ENCODE assay signal across 8 mouse cellular contexts in genomic region chr9:106368112-106368717, GRCm38 (mm10). TPM values are rescaled to one million over a fixed set of nuclear protein-coding genes. Genes with fewer than 3 reads are reported as not detected.
A peak's percentile ranks its signal among the peaks of the same experiment; 100 is the strongest.
DNase-seq lines count a peak whose midpoint lies in the region; TF ChIP-seq lines count a peak whose summit lies in the region.

TSS of gene Dusp7 (plus strand) at chr9:106368632.

- no peak for TF ChIP-seq POLR2A in cortical plate, adult 2 months (IDR thresholded peaks at IDR 0.05; ENCODE audit: extremely low read depth, insufficient read depth, low read length)

- peak within 1 kb of the TSS; percentile 99 for H3K4me3 ChIP-seq in cortical plate, adult 2 months (ENCODE audit: insufficient read depth, low read length)
- H3K4me3 ChIP-seq in megakaryocyte, embryonic 14.5 days (replicated peaks) = peak within 1 kb of the TSS; percentile 92

- TF ChIP-seq CTCF in cortical plate, adult 2 months (IDR thresholded peaks at IDR 0.05; ENCODE audit: extremely low read depth, insufficient read depth, low read length) = no peak

- DNase-seq in adrenal gland, adult 2 months = peak; percentile 92
- DNase-seq in gastrocnemius, postnatal 14 days = peak; percentile 88
- DNase-seq in induced T-regulatory cell, adult 2 months (ENCODE audit: low read depth) = peak; percentile 84
- peak; percentile 64 to 93 for DNase-seq in left cerebral cortex, postnatal 10 days (ENCODE audit: extremely low spot score in 1 of 2, low spot score in 2 of 2)
- peak; percentile 88 for DNase-seq in right cerebral cortex, postnatal 25 days
- peak; percentile 80 to 81 for DNase-seq in urinary bladder, postnatal 4 days (ENCODE audit: low spot score in 2 of 2)

- H3K27me3 ChIP-seq in megakaryocyte, embryonic 14.5 days (replicated peaks) = peaks cover 57% of the 10 kb centered on the region

- H3K9me3 ChIP-seq in megakaryocyte, embryonic 14.5 days = no peaks in the 10 kb centered on the region

- intact Hi-C loops in gastrocnemius, postnatal 14 days (cut with DNase I; ENCODE audit: low total_unique reads) = no loop called here
- intact Hi-C loops in left cerebral cortex, postnatal 10 days (cut with DNase I) = loop anchor here (2.0 to 5.0 kb wide), 2 partner anchors 53 to 61 kb away; no protein-coding TSS in a partner anchor

- H3K27ac ChIP-seq in cortical plate, adult 2 months (ENCODE audit: insufficient read depth, low read length) = peak within 1 kb of the TSS; percentile 98

- H3K4me1 ChIP-seq in cortical plate, adult 2 months (ENCODE audit: control insufficient read depth, insufficient read depth, low read length) = peaks cover 4% of the 10 kb centered on the region
- H3K4me1 ChIP-seq in megakaryocyte, embryonic 14.5 days = peaks cover 80% of the 10 kb centered on the region

- H3K36me3 ChIP-seq in megakaryocyte, embryonic 14.5 days (replicated peaks; ENCODE audit: low read length) = peaks cover 15% of the 10 kb centered on the region

RNA-seq across cellular contexts. Expression of gene Dusp7, which starts in this region (rescaled TPM):
- total RNA-seq in adrenal gland, adult 2 months (2021) = 10 to 100 TPM; 12.8 to 18.7 TPM
- polyA plus RNA-seq in adrenal gland, adult 2 months (2012; rRNA removed) = 40.2 and 46.7 TPM in 2 replicates
- polyA plus RNA-seq in cortical plate, adult 2 months (2012; rRNA removed) = 128 and 130 TPM in 2 replicates
- 10 to 100 TPM; 13.9 to 17.6 TPM for total RNA-seq in gastrocnemius, postnatal 14 days (2021)
- total RNA-seq in left cerebral cortex, postnatal 10 days (2021) = 10 to 100 TPM; 80.7 to 82.0 TPM
- polyA plus RNA-seq in megakaryocyte, embryonic 14.5 days (2012; ENCODE audit: insufficient read depth, low replicate concordance) = 6.2 and 7.5 TPM in 2 replicates

Comparison
In these comparisons a context has a peak if more than half of its experiments do, and no peak if none do; other contexts are left out.
1. Peak in every context shown above with its lines: DNase-seq, H3K4me3 ChIP-seq and H3K27ac ChIP-seq.
2. RNA of gene Dusp7 (total RNA-seq): 80.7 to 82.0 TPM in left cerebral cortex, postnatal 10 days; 12.8 to 18.7 TPM in adrenal gland, adult 2 months and 13.9 to 17.6 TPM in gastrocnemius, postnatal 14 days; every median in the first group is over 4 times any median in the second.